Mouse (Mus musculus): ENCODE results near the gene Eln. TPM values are rescaled to one million over a fixed set of nuclear protein-coding genes. Genes with fewer than 3 reads are reported as not detected.

Eln gene
- polyA plus RNA-seq (2012; rRNA removed) = 37.7 and 63.4 TPM in 2 replicates

GRCm38 (mm10) chr5:134746890-134747511 lies at the start of gene Eln:
TSS of gene Eln (minus strand) at chr5:134747323.

GRCm38 (mm10) chr5:134688086-134688717 lies 58.9 kb downstream of the Eln start, which contains the start of gene Limk1:
TSS of gene Limk1 (minus strand) at chr5:134688598.

Other genes with a start within 250 kb of the Eln start
- 85.2 and 93.4 TPM in 2 replicates for gene Clip2, start 194.9 kb downstream of the Eln start, polyA plus RNA-seq (2012; rRNA removed)
- 0.05 and 0.08 TPM in 2 replicates for gene Syna, start 187.2 kb downstream of the Eln start, polyA plus RNA-seq (2012; rRNA removed)
- gene Rfc2, start 166.0 kb downstream of the Eln start, polyA plus RNA-seq (2012; rRNA removed) = 212 and 218 TPM in 2 replicates
- gene Lat2, start 132.3 kb downstream of the Eln start, polyA plus RNA-seq (2012; rRNA removed) = 4.5 and 5.3 TPM in 2 replicates
- 294 and 295 TPM in 2 replicates for gene Eif4h, start 107.8 kb downstream of the Eln start, polyA plus RNA-seq (2012; rRNA removed)
- gene Limk1, start 58.7 kb downstream of the Eln start, polyA plus RNA-seq (2012; rRNA removed) = 59.5 and 63.0 TPM in 2 replicates
- not detected in 2 replicates for gene Tmem270, start 159.4 kb upstream of the Eln start, polyA plus RNA-seq (2012; rRNA removed)
- not detected in 2 replicates for gene Cldn13, start 168.2 kb upstream of the Eln start, polyA plus RNA-seq (2012; rRNA removed)
- gene Mettl27, start 185.0 kb upstream of the Eln start, polyA plus RNA-seq (2012; rRNA removed) = 5.6 and 6.1 TPM in 2 replicates
- 0.12 and 11.4 TPM in 2 replicates for gene Cldn4, start 199.6 kb upstream of the Eln start, polyA plus RNA-seq (2012; rRNA removed)
- gene Cldn3, start 238.9 kb upstream of the Eln start, polyA plus RNA-seq (2012; rRNA removed) = 3.8 and 9.1 TPM in 2 replicates